Mouse (Mus musculus) megakaryocyte, embryonic 14.5 days (primary cell): ENCODE data around the gene Ddx6. TPM values are rescaled to one million over a fixed set of nuclear protein-coding genes. Genes with fewer than 3 reads are reported as not detected.

Experiments
- H3K27me3 ChIP-seq: replicated peaks from 2 replicates; pipeline ENCODE3; 2012; ENCODE audit warnings: inconsistent platforms
- H3K36me3 ChIP-seq: replicated peaks from 2 replicates; pipeline ENCODE3; 2012; ENCODE audit warnings: low read length, inconsistent platforms, mixed read lengths
- H3K4me1 ChIP-seq: 2 replicates; pipeline ENCODE4 v1.6.1; 2012; ENCODE audit warnings: inconsistent platforms
- H3K4me3 ChIP-seq: replicated peaks from 2 replicates; pipeline ENCODE3; 2012; ENCODE audit warnings: moderate library complexity, mild to moderate bottlenecking, inconsistent platforms
- H3K9me3 ChIP-seq: 2 replicates; pipeline ENCODE4 v1.6.1; 2012; ENCODE audit warnings: inconsistent platforms
- FLI1 ChIP-seq: IDR thresholded peaks from 2 replicates; pipeline ENCODE4 v1.6.1; 2012; ENCODE audit warnings: low read length, inconsistent platforms, mixed read lengths
- GATA1 ChIP-seq: IDR thresholded peaks from 3 replicates; pipeline ENCODE4 v1.6.1; 2012; ENCODE audit warnings: mixed read lengths, low read length, inconsistent platforms, borderline replicate concordance
- polyA plus RNA-seq: library from polyadenylated mRNA; stranded (reverse); fragments of >175 nt; gene quantifications from 2 replicates; pipeline ENCODE4 v1.2.3, GENCODE M21; 2012; ENCODE audit warnings: low replicate concordance; ENCODE audit not compliant: insufficient read depth

The Ddx6 gene
- polyA plus RNA-seq, 1 experiment = 10.8 TPM

GRCm38 (mm10) chr9:44652027-44652426, 47.3 kb downstream of the Ddx6 start:
- TF ChIP-seq FLI1 (no peak), GATA1 (no peak)
- peaks cover 34% of the 10 kb centered on the region for H3K4me1 ChIP-seq
- no peaks in the 10 kb centered on the region for H3K9me3 ChIP-seq

DNA sequence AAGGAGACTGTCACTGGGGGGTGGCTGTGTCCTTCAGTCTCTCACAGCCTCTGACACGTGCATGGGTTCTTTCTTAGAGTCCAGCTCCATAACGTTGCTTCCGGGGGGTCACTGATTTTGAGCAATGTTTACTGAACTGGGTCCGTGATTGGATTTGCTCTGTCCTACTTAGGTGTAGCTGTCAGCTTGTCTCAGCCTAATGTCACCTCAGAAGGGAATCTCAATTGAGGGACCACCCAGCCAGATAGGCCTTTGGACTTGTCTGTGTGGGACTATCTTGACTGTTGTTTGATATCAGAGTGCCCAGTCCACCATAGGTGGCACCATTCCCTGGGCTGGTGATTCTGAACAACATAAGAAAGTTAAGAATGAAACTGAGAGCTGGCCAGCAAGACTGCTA, 49.2 kb downstream of the Ddx6 start:
- Histone ChIP-seq H3K27me3 (peaks cover 28% of the 10 kb centered on the region), H3K4me3 (no peak overlapping the region), H3K4me1 (peaks cover 31% of the 10 kb centered on the region), H3K9me3 (no peaks in the 10 kb centered on the region), H3K36me3 (no peaks in the 10 kb centered on the region)
- TF ChIP-seq GATA1 = no peak
- TF ChIP-seq FLI1 = no peak

More at GRCm38 (mm10) chr9:44652027-44652426, 47.3 kb downstream of the Ddx6 start:
- Histone ChIP-seq H3K4me3 (no peak overlapping the region), H3K27me3 (peaks cover 28% of the 10 kb centered on the region), H3K36me3 (no peaks in the 10 kb centered on the region)

- TF ChIP-seq FLI1 (no peak), GATA1 (no peak)
- no peaks in the 10 kb centered on the region for H3K9me3 ChIP-seq
- H3K27me3 ChIP-seq = peaks cover 15% of the 10 kb centered on the region
- H3K36me3 ChIP-seq = no peaks in the 10 kb centered on the region
- peaks cover 24% of the 10 kb centered on the region for H3K4me1 ChIP-seq
- peak overlapping the region; percentile 83 for H3K4me3 ChIP-seq
Measured at GRCm38 (mm10) chr9:44655098-44656066, 50.7 kb downstream of the Ddx6 start.

DNA sequence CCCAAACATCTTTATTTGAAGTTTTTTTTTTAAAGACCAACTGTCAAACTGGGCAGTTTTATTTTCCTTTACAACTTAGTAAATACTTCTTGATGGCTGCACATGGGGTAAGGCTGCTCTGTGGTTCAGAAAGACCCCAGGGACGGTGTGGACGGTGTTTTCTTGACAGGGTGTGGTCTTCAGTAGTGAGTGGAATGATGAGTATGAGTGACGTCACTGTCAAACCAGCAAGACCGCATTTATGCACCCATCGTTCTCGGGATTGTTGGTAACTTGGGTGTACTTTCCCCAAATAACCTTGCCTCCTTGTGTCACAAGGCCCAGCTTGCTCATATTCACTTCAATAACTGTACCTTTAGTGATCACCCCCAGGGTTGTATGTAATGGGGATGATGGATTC, 59.0 kb downstream of the Ddx6 start:
- no peaks in the 10 kb centered on the region for H3K9me3 ChIP-seq
- no peaks in the 10 kb centered on the region for H3K36me3 ChIP-seq
- H3K4me1 ChIP-seq = no peaks in the 10 kb centered on the region
- H3K27me3 ChIP-seq = peaks cover 12% of the 10 kb centered on the region
- H3K4me3 ChIP-seq = no peak overlapping the region
- TF ChIP-seq GATA1 (no peak), FLI1 (no peak)

- no peak for TF ChIP-seq GATA1
- Histone ChIP-seq H3K4me1 (peaks cover 14% of the 10 kb centered on the region), H3K9me3 (peaks cover 29% of the 10 kb centered on the region), H3K36me3 (no peaks in the 10 kb centered on the region), H3K4me3 (peak overlapping the region; percentile 33), H3K27me3 (peaks cover 63% of the 10 kb centered on the region)
Measured at GRCm38 (mm10) chr9:44671416-44671815, 66.7 kb downstream of the Ddx6 start.

DNA sequence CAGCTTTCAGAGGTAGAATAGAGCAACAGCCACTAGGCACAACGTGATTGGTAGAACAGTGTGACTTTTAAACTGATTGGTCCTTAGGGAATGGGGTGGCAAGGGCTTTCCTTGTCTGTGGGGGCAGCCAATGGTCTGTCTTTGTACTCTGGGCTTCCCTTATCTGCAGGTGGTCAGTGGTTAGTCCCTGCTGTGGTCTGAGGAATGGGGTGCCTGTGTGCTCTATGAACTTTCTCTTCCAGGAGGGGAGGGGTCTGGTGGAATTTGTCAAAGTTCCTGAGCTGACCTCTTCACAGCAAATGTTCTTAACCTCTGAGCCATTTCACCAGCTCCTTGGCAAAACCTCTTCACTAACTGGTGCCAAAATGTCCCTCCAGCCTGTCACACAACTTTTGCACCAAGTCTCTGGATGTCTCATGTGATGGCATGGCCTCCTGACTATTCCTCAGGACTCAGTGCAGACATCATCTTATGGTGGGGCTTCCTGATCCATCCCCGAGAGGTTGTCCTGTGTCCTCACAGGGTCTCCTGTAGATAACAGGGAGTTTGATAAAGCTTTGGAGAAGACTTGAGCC, 67.7 kb downstream of the Ddx6 start:
- Histone ChIP-seq H3K27me3 (peaks cover 67% of the 10 kb centered on the region), H3K4me3 (no peak overlapping the region), H3K9me3 (peaks cover 29% of the 10 kb centered on the region), H3K36me3 (no peaks in the 10 kb centered on the region), H3K4me1 (peaks cover 14% of the 10 kb centered on the region)
- no peak for TF ChIP-seq FLI1
- no peak for TF ChIP-seq GATA1

- H3K36me3 ChIP-seq = no peaks in the 10 kb centered on the region
- TF ChIP-seq FLI1 = no peak
- TF ChIP-seq GATA1 = no peak
Measured at GRCm38 (mm10) chr9:44673005-44673404, 68.3 kb downstream of the Ddx6 start, which contains the start of gene Treh. Gene Treh, plus strand, starts transcription at chr9:44673233.

DNA sequence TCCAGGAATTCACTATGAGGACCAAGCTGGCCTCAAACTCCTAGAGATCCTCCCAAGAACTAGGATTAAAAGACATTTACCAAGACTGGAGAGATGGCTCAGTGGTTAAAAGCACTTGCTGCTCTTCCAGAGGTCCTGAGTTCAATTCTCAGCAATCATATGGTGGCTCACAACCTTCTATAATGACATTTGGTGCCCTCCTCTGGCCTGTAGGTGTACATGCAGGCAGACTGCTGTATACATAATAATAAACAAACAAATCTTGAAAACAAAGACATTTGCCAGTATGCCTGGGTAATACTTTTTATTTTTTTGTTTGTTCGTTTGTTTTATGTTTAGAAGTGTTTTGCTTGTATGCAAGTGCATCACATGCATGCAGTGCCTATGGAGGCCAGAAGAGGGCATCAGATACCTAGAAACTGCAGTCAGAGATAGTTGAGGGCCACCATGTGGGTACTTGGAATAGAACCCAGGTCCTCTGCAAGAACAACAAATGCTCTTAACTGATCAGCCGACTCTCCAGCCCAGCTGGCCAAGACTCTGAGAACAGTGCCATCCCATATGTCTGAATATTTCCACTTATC, 73.7 kb downstream of the Ddx6 start:
- Histone ChIP-seq H3K36me3 (no peaks in the 10 kb centered on the region), H3K9me3 (peaks cover 9% of the 10 kb centered on the region), H3K27me3 (peaks cover 67% of the 10 kb centered on the region), H3K4me1 (no peaks in the 10 kb centered on the region), H3K4me3 (no peak overlapping the region)
- no peak for TF ChIP-seq FLI1
- TF ChIP-seq GATA1 = no peak

More at GRCm38 (mm10) chr9:44673005-44673404, 68.3 kb downstream of the Ddx6 start, which contains the start of gene Treh:
- H3K27me3 ChIP-seq = peaks cover 66% of the 10 kb centered on the region
- peak within 1 kb of the TSS; percentile 18 for H3K4me3 ChIP-seq
- peaks cover 14% of the 10 kb centered on the region for H3K4me1 ChIP-seq
- H3K9me3 ChIP-seq = peaks cover 29% of the 10 kb centered on the region

DNA sequence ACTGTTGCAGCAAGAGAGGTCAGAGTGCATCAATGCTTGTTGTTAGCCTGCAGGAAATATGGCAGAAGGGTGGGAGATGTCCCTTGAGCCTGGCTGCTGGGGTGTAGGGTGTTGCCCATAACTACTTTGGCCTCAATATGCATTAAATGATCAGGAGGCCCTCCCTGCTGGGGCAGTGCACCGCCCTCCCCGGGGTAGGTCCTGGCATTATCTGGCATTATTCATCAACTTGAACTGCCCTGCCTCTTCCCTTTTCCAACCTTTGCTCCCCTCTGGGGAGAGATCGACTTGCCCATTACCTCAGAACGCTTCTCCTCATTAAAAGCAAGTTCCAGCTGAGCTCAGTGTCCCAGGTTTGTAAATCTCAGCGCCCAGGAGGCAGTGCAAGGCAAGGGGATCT, 74.9 kb downstream of the Ddx6 start:
- Histone ChIP-seq H3K4me1 (no peaks in the 10 kb centered on the region), H3K27me3 (peaks cover 67% of the 10 kb centered on the region), H3K9me3 (peaks cover 9% of the 10 kb centered on the region), H3K36me3 (no peaks in the 10 kb centered on the region), H3K4me3 (no peak overlapping the region)
- TF ChIP-seq FLI1 = no peak
- no peak for TF ChIP-seq GATA1

DNA sequence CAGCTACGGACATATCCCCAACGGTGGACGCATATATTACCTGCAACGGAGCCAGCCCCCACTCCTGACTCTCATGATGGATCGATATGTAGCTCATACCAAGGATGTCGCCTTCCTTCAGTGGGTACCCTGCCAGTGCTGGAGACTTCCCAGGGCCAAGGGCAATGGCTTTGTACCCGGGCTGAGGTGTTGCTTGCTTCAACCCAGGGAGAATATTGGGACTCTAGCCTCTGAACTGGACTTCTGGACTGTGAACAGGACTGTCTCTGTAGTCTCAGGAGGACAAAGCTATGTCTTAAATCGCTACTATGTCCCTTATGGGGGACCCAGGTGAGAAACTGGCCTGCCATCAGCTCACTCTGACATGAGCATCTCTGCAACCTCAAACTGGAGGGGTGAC, 78.4 kb downstream of the Ddx6 start:
- Histone ChIP-seq H3K36me3 (peaks cover 5% of the 10 kb centered on the region), H3K27me3 (peaks cover 63% of the 10 kb centered on the region), H3K4me3 (no peak overlapping the region), H3K9me3 (peaks cover 9% of the 10 kb centered on the region), H3K4me1 (peaks cover 4% of the 10 kb centered on the region; the same call in 1 of the 2 replicates)
- TF ChIP-seq FLI1 = no peak
- TF ChIP-seq GATA1 = no peak
